Mouse (Mus musculus) urinary bladder, postnatal 4 days (tissue): ENCODE results near the gene Timm22.
A peak's percentile ranks its signal among the peaks of the same experiment; 100 is the strongest.

Experiments
- DNase-seq, 2 experiments: peaks; one replicate each; pipeline ENCODE4 v3.0.0; 2021 to 2022; ENCODE audit warnings: low spot score in 2 of 2

Gene Timm22

DNA sequence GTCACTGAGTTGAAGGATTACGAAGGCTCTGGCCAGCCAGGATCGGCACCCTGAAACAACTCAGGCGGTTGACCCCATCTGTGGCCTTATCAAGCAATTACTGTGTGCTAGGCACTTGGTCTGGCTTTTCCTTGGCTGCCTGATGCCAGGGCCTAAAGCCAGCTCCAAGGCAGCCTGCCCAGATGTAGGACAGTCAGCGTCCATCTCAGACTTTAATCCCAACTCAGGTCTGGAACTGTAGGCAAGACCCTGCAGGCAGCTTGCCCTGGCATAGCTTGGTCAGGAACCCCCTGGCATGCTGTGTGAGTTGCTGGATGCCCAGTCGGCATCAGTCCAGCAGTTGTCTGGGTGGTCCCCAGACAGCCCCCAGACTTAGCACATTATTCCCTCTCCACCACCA lies 29.3 kb downstream of the Timm22 start:
- DNase-seq = no peak

DNA sequence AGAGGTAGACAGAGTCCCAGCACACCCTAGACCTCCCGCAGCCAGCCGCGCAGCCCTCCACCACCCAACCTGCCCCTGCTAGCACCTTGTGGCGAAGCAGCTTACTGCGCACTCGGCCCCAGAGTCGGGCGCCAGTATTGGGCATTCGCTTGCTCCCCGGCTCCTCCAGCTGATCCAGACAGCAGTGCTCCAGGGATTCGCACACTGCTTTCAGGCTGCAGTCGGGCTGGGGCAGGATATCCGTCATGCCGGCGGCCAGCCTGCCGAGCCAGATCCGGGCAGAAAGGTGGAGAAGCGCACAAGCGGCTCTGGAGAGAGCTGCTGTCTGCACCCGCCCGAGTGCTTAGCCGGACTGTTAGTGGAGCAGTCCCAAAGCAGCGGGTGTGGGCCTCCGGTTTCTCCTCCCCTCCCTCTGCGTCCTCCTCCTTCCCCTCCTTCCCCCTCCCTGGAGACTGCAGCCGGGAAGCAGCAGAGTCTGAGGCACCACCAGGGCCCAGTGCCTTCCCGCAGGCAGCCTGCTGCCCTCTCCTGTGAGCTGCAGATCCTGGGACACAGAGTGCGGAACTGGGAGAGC lies 30.2 kb downstream of the Timm22 start:
- peak in 1 of 2 experiments; percentile 72 for DNase-seq

DNA sequence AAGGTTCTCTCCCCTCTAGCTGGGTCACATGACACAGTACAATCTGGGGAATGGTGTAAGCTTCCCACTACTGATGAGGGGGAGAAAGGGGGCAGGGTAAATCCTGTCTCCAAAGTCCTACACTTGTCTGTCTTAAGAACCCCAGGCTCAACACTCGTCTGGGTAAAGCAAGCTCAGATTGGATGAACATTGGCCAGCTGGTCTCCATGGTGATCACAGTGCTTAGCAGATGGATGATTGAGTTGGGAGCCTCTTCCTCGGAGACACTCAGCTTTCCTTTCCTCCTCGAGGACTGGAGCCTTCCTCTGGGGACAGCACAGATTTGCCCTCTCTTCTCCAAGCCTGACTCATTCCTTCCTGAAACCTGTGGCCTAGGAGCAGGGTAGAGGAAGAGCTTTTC lies 32.9 kb downstream of the Timm22 start:
- DNase-seq = no peak

DNA sequence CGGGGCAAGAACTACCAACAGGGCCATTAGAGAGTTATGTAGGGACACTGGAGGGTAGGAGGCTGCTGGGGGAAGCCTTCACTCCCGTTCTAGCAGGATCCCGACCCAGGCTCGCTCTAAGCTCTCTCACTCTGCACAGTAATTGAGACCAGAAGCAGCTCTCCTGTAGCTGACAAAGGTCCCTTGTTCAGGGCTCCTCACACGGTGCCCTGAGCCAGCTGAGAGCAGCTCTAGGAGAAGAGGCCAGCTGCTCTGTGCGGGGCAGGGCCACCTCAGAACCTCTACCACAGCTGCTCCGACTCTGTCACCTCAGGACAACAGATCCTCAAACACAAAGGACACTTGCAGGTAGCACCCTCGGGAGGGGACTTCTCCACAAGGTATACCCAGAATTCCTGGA lies 38.7 kb downstream of the Timm22 start:
- DNase-seq = no peak

DNA sequence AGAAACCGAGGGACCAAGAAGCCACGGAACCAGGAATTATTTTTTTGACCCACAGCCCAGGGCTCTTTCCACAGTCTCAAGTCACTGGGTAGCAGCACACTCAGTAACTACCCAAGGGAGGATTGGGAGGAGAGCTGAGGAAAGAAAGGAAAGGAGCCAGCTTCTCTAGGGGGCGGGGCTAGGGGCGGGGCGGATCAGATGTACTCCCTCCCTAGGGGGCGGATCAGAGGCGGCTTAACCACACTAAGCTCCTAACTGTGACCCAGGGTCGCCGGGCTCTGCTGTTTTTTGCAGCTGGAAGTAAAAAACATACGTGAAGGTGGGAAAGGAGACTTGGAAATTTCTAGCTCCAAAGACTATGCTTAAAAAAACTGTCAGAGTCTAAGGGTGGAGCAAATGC lies 39.5 kb downstream of the Timm22 start:
- no peak for DNase-seq

DNA sequence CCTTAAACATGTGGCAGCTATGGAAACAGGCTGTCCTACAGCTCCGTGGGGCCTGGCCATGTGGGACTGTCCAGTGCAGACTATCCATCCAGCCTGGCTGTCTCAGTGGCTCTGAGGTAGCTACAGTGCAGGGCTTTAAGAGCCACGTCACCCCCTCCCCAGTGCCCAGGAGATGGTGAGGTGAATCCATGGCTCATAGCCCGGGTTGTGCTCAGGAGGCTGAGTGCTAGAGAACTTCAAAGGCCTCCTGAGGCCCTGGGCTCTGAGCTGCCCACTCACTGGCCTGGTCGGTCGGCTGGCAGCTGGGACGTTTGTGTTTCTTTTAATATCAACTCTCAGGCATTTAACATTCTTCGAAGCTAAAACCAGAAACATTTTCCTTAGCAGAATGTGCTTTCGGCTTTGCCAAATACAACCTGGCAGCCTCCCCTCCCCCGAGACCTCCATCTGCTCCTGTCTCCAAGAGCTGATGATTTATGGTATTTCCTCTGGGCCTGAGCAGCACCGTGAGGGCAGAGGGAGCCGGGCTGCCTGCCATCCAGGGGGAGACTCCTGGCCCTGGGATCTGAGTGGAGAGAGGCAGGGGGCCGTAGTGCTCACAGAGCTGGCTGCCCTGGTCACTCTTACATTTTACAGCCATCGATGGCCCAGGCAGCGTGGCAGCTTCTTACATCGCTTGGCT lies 42.9 kb downstream of the Timm22 start:
- peak in 1 of 2 experiments; percentile 62 for DNase-seq

- no peak for DNase-seq
Observed at GRCm38 (mm10) chr11:76450202-76450561, 43.4 kb downstream of the Timm22 start.

- peak; percentile 54 to 75 for DNase-seq
Observed at GRCm38 (mm10) chr11:76454492-76454891, 47.7 kb downstream of the Timm22 start.

DNA sequence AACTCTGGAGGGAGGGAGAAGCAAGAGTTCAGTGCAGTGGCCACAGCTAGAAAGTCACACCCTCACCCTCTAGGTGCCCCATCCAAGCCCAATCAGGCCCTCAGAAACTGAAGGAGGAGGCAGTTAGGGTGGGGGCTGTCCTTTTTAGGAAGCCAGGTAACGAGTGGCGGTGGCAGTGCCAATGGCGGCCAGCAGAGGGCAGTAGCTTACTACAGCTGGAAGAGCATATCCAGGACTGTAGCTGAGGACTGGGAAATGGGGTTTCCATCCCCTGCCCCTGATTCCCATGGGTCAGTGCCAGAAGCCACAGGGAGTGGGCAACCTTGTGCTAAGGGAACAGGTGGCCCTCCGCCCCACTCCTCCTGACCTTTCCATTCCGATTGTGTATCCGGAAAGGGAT lies 49.5 kb downstream of the Timm22 start:
- peak; percentile 72 to 88 for DNase-seq

DNA sequence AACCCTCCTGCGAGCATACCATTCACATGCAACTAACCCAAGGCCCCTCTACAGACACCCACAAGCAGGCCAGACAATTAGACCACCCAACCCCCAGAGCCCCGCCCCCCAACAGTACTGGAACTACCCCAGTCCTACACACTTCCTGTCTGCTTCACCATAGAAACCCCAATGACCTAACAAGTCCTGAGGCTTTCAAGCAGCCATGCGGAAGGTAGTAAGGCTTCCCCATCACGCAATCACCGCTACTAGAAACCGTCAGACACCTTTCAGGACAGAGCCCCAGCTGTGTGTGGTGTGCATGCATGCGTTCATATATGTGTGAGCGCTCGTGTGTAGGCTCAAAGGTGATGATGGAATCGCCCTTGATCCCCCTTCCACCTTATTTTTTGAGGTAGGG lies 50.1 kb downstream of the Timm22 start:
- no peak for DNase-seq

DNA sequence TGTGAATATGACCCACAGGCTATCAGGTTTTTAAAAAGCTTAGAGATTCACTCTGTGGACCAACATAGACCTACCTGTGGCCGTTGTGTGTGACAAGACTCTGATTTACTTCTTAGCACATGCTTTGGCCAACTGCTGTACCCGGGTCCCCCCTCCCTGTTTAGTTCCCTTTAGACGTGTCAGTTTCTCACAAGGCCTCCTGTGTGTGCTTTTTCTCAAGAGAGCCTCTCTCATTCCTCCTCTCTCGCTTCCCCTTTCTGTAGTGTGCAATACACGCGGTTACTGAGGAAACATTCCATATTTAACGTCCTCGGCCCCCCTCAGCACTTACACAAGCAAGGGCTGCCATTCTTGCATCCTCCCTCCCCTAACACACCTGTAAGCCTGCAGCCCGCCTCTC lies 52.0 kb downstream of the Timm22 start:
- DNase-seq = no peak

DNA sequence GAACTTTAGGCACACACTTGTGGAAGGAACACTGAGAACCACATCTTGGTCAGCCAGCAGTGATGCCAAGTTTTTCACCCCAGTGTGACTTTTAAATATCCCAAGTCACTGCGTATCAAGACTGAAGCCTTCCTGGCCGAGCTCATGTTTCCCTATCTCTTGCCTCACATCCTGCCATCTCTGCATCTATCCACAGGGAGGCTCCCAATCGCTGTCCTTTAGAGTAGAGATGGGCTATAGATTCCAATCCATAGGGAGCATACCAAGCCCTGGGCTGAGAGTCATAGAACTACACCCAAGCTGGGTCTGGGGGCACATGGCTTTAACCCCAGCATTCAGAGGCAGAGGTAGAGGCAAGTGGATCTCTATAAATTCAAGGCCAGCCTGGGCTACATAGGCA lies 52.7 kb downstream of the Timm22 start:
- DNase-seq = no peak

- DNase-seq = no peak
Observed at GRCm38 (mm10) chr11:76461201-76461600, 54.4 kb downstream of the Timm22 start.

GRCm38 (mm10) chr11:76461696-76462095 lies 54.9 kb downstream of the Timm22 start:
- DNase-seq = no peak

- no peak for DNase-seq
Observed at GRCm38 (mm10) chr11:76465879-76466278, 59.1 kb downstream of the Timm22 start.
